Mouse (Mus musculus): ENCODE results near the gene Nuf2. TPM values are rescaled to one million over a fixed set of nuclear protein-coding genes. Genes with fewer than 3 reads are reported as not detected.

Nuf2 gene
- polyA plus RNA-seq, 1 experiment from 2014 or later, result 31.6 TPM

DNA sequence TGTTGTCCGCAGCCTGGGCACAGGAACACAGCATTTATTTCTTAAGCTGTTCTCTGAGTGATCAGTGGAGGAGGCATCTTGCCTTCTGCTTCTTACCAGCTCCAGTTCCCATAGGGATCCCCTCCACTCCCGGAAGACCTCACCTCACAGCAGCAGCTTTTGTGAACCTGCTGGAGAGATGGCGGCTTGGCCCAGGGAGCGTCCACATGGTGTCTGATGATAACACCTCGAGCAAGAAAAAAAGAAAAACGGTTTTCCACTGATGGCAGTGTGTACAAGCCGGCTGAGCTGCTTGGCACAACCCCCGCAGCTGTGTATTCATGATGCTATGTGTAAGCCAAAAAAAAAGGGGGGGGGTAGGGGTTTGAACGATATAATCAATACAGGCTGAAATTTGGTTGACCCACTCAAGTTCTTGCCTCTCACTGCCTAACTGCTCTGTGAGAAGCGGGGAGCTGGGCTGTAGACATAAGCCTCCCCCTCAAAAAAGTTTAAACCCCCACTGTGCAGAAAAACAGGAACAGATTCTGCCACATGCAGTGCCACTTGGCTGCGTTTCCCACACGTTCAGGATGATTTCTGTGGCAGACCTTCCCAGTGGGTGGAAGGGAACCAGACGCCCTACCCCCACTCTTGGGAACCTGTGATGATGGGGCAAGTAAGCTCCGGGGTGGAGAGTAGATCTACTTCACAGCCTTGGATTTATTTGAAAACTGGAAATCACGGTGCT, 68.7 kb downstream of the Nuf2 start:
- peak overlapping the region; percentile 20; the same call in 1 of the 2 replicates for H3K4me2 ChIP-seq (replicated peaks)

DNA sequence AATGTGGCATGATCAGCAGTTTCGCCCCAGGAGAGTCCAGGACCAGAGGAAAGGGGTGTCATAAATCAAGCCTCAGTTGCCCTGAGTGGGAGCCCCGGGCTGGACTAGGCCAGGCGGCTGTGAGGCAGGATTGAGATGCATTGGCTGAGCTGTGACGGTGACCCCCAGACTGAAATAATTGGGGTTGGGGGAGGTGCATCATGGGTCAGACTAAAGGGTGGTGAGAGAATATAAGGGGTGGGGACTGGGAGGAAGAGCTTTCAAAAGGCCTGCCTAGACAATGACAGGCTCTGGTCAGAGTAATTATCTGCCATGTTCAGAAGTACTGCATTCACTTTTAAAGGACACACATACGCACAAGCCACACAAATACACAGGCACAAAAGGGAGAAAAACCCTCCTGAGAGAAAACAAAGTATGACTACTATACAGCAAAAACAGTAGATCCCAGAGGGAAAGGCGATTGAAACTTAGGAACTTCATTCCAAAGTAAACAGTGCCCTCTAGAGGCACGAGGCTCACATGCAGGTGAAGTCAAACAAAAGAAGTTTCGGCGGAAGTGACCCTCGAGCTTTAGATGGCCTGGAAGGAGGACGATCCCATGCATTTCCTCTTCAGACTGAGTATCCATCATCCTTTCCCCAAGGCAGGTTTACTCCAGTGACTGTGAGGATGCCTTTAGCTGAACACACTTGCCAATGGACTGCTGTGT, 72.0 kb downstream of the Nuf2 start:
- Histone ChIP-seq H3K4me3 (no peak overlapping the region), H3K36me3 (no peaks in the 10 kb centered on the region), H3K4me2 (replicated peaks) (peak overlapping the region; percentile 20; the same call in 1 of the 2 replicates), H3K27ac (replicated peaks) (no peak overlapping the region), H3K4me1 (peaks cover 17% of the 10 kb centered on the region), H3K9ac (replicated peaks) (no peak overlapping the region), H3K9me3 (no peaks in the 10 kb centered on the region), H3K27me3 (no peaks in the 10 kb centered on the region)
- 12% methylated on average over 11 of the region's 11 CpGs for WGBS
- ATAC-seq (replicated peaks), result peak; percentile 51

More for the DNA sequence above, 68.7 kb downstream of the Nuf2 start:
- whole genome bisulfite sequencing, result 48% methylated on average over 15 of the region's 15 CpGs
- peak; percentile 81 for ATAC-seq (replicated peaks)
- H3K9ac ChIP-seq (replicated peaks), result no peak overlapping the region; the same call in 1 of the 2 replicates
- no peaks in the 10 kb centered on the region for H3K9me3 ChIP-seq
- H3K4me1 ChIP-seq, result peaks cover 17% of the 10 kb centered on the region
- H3K36me3 ChIP-seq, result no peaks in the 10 kb centered on the region
- H3K27me3 ChIP-seq, result no peaks in the 10 kb centered on the region
- H3K4me3 ChIP-seq, result no peak overlapping the region
- H3K27ac ChIP-seq (replicated peaks), result peak overlapping the region; percentile 83

Other genes with a start within 250 kb of the Nuf2 start
- gene Rgs5, start 124.0 kb upstream of the Nuf2 start, polyA plus RNA-seq (2015; fragmentation: Nextera tagmentation; extraction: Ambion mirVana), result 18.1 and 18.7 TPM in 2 replicates
- 50.6 and 54.3 TPM in 2 replicates for gene Rgs4, start 216.2 kb upstream of the Nuf2 start, polyA plus RNA-seq (2015; fragmentation: Nextera tagmentation; extraction: Ambion mirVana)

All from forebrain, embryonic 15.5 days (tissue).